Mouse (Mus musculus): ENCODE measurements around the gene Parp4.

DNA sequence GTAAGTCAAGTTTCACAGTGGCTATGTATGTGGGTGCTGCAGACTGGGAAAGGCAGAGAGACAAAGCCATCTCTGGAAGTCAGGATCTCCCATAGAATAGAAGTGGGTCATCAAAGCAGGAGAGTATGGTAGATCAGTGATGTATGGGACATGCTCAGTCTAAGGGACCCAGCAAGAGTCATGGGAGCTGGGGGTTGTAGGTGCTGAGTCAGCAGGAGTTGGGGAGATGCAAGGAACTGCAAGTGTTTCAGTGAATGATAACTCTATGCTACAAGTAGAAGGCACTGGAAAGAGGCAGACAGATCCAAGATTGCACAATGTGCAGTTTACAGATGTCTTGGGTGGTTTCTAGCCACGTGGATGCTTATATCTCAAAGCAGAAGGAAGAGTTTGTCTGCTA lies 113.7 kb downstream of the Parp4 start:
- TF ChIP-seq POLR2A (IDR thresholded peaks at IDR 0.05; ENCODE audit: borderline replicate concordance, control insufficient read depth, low read depth, low read length), result no peak
- no peak for TF ChIP-seq CTCF (IDR thresholded peaks at IDR 0.05; ENCODE audit: control insufficient read depth, insufficient read depth, low read length)
